Mouse (Mus musculus) kidney, adult 2 months (tissue): ENCODE measurements around the gene Cox20.

Source experiments
- CTCF ChIP-seq: fragments of 200-500 bp; conservative IDR thresholded peaks from 2 replicates; pipeline ENCODE4 v1.5.1; 2011; ENCODE audit warnings: low read depth, mild to moderate bottlenecking, control low read depth, low read length, moderate library complexity, mixed read lengths; ENCODE audit not compliant: insufficient read depth, insufficient read length
- POLR2A ChIP-seq: fragments of 200-500 bp; IDR thresholded peaks from one replicate; pipeline ENCODE4 v1.6.1; 2011; ENCODE audit warnings: low read depth, low read length, control low read depth

GRCm38 (mm10) chr1:178336289-178336775 lies 17.4 kb downstream of the Cox20 start:
- TF ChIP-seq CTCF = no peak
- no peak for TF ChIP-seq POLR2A
